Mouse (Mus musculus) bone marrow macrophage, adult 2 months (primary cell): ENCODE results near the gene Tnfaip3.

Source experiments
- CTCF ChIP-seq: IDR thresholded peaks from 2 replicates; pipeline ENCODE4 v1.5.1; 2012; ENCODE audit warnings: low read depth, mild to moderate bottlenecking, low read length, moderate library complexity
- POLR2A ChIP-seq: IDR thresholded peaks from 2 replicates; pipeline ENCODE4 v1.6.1; 2012; ENCODE audit warnings: mild to moderate bottlenecking, low read depth, low read length, borderline replicate concordance

DNA sequence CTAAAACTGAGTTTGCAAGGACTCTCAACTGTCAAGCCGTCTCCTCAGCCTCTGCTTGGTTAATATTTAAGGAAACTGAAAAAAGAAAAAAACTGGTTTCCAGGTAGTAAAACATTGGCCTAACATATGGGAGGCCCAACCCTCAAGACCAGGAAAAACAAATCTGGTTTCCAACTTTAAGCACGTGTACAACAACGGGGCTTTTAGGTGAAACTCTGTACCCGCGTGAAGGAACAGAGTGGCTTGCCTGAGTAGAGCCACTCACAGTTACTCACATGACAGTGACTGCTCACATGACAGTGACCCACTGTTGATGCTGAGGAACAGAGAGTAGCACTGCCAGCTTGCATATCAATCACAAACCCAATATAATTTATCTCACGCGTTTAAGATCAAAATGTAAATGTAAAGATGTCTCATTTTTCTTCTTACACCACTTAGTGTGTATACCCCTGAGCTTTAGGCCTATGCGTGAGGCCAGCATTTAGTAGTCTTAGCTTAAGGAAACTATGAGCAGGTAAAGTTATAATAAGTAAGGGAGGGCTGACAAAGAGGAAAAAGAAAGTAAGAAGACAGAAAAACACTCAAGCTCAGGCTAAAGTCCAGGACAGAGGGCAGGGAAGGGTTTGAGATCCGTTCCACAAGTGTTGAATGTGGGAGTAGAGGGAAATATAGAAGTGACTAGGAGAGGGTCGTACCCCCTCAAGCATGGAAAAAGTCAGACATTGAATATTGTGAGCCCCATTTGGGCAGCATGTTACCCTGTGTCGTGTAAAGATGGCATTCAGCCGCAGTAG, 19.8 kb downstream of the Tnfaip3 start:
- TF ChIP-seq POLR2A (no peak), CTCF (no peak)
